Mouse (Mus musculus): ENCODE data around the gene Dut.

- no peak for TF ChIP-seq CTCF (conservative IDR thresholded peaks at IDR 0.05; ENCODE audit: low read length)
- no peak for TF ChIP-seq NANOG (IDR thresholded peaks at IDR 0.05; ENCODE audit: borderline replicate concordance, low read length)
These were observed 14.8 kb upstream of the Dut start for GRCm38 (mm10) chr2:125232183-125232582.
